Mouse (Mus musculus) frontal cortex, adult 2 months (tissue): ENCODE measurements around the gene Tmem178b. TPM values are rescaled to one million over a fixed set of nuclear protein-coding genes. Genes with fewer than 3 reads are reported as not detected.
A peak's percentile ranks its signal among the peaks of the same experiment; 100 is the strongest.

Source experiments
- DNase-seq, 2 experiments: peaks; one replicate each; pipeline ENCODE4 v3.0.0; 2022; ENCODE audit warnings: low spot score in 1 of 2; ENCODE audit errors: extremely low spot score in 1 of 2
- polyA plus RNA-seq: library from polyadenylated mRNA; depleted of rRNA; stranded (reverse); fragments of >200 nt; gene quantifications from 2 replicates; pipeline ENCODE4 v1.2.3, GENCODE M21; 2012

Tmem178b gene
- polyA plus RNA-seq, 1 experiment, result 72.4 TPM

GRCm38 (mm10) chr6:40011609-40012008 lies 138.5 kb downstream of the Tmem178b start:
- no peak for DNase-seq

GRCm38 (mm10) chr6:40013407-40013806 lies 140.3 kb downstream of the Tmem178b start:
- no peak for DNase-seq

- DNase-seq, result peak in 1 of 2 experiments; percentile 45
Measured at GRCm38 (mm10) chr6:40015185-40015584, 142.1 kb downstream of the Tmem178b start.

- DNase-seq, result peak in 1 of 2 experiments; percentile 57
Measured at GRCm38 (mm10) chr6:40015711-40016460, 142.8 kb downstream of the Tmem178b start.

GRCm38 (mm10) chr6:40019396-40019795 lies 146.3 kb downstream of the Tmem178b start:
- no peak for DNase-seq

- peak; percentile 59 to 75 for DNase-seq
Measured at GRCm38 (mm10) chr6:40023592-40024335, 150.7 kb downstream of the Tmem178b start.

- no peak for DNase-seq
Measured at GRCm38 (mm10) chr6:40024336-40024934, 151.4 kb downstream of the Tmem178b start.

GRCm38 (mm10) chr6:40032901-40033300 lies 159.8 kb downstream of the Tmem178b start:
- no peak for DNase-seq

GRCm38 (mm10) chr6:40033935-40034334 lies 160.9 kb downstream of the Tmem178b start:
- DNase-seq, result no peak

GRCm38 (mm10) chr6:40048969-40049908 lies 176.2 kb downstream of the Tmem178b start:
- DNase-seq, result peak; percentile 69 to 84

- DNase-seq, result peak in 1 of 2 experiments; percentile 37
Measured at GRCm38 (mm10) chr6:40049909-40050484, 176.9 kb downstream of the Tmem178b start.

GRCm38 (mm10) chr6:40051698-40052097 lies 178.6 kb downstream of the Tmem178b start:
- DNase-seq, result peak in 1 of 2 experiments; percentile 54

- DNase-seq, result no peak
Measured at GRCm38 (mm10) chr6:40052593-40052992, 179.5 kb downstream of the Tmem178b start.

- DNase-seq, result no peak
Measured at GRCm38 (mm10) chr6:40059466-40059865, 186.4 kb downstream of the Tmem178b start.

GRCm38 (mm10) chr6:40061327-40062189 lies 188.5 kb downstream of the Tmem178b start:
- no peak for DNase-seq

GRCm38 (mm10) chr6:40062190-40062501 lies 189.1 kb downstream of the Tmem178b start:
- peak in 1 of 2 experiments; percentile 48 for DNase-seq

GRCm38 (mm10) chr6:40063438-40063837 lies 190.4 kb downstream of the Tmem178b start:
- no peak for DNase-seq

GRCm38 (mm10) chr6:40063899-40064298 lies 190.8 kb downstream of the Tmem178b start:
- DNase-seq, result no peak

- no peak for DNase-seq
Measured at GRCm38 (mm10) chr6:40064342-40064741, 191.3 kb downstream of the Tmem178b start.
